In the genomic region with DNA sequence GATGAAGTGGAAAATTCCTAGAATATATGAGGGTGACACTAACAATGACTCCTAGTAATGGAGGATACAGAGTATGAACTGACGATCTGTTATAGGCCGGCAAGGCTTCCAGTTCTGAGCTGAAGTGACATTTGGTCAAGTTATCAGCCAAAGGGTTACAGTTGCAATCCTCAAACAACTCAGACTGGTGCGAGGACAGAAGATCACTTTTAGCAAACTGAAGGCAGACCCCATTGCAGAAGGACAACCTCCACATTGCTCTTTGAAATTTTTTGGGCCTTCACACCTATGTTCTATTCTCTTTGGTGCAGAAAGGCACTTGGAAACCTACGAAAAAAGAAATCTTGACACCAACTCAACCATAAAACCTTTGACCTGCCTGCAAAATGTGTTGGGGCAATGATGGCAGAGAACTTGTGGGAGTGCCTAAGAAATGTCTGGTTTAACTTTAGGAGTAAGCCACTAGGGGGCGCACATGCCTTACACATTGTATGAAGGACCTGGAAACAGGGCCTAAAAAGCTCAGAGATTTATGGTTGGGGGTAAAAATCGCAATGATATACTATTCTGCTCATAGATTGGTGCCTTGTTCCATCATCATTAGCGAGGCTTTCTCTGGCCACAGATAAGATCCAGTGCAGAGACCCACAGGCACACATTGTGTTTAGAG, we compare ENCODE assay signal across 9 mouse cellular contexts.
A peak's percentile ranks its signal among the peaks of the same experiment; 100 is the strongest.
DNase-seq lines count a peak whose midpoint lies in the region; ATAC-seq lines count a peak whose summit lies in the region.
"Had no signal": no experiment of that assay in that cellular context is flagged by ENCODE, and none has a peak within 500 bp of the region (broad histone marks: within the 10 kb centered on the region; RNA-seq: fewer than 3 reads in every experiment).

No protein-coding gene starts in this region.

- no peak overlapping the region for H3K4me3 ChIP-seq in limb, embryonic 11.5 days (ENCODE audit: low read depth, low read length)
- H3K4me3 ChIP-seq: megakaryocyte, embryonic 14.5 days had no signal

- H3K4me1 ChIP-seq in limb, embryonic 11.5 days (ENCODE audit: control insufficient read depth, insufficient read depth, low read length) = no peaks in the 10 kb centered on the region
- H3K4me1 ChIP-seq: megakaryocyte, embryonic 14.5 days had no signal

- ATAC-seq in limb, embryonic 11.5 days (ENCODE audit: insufficient number of reproducible peaks, low FRiP score, low TSS enrichment, low read depth) = peak; percentile 81; the same call in 1 of the 2 replicates

- no peak overlapping the region for H3K27ac ChIP-seq in limb, embryonic 11.5 days (replicated peaks; ENCODE audit: low read depth, low read length)

- DNase-seq in ovary, postnatal 10 days (ENCODE audit: low spot score) = peak; percentile 35
- no peak for DNase-seq in ovary, adult 18-20 months (ENCODE audit: low spot score)
- peak; percentile 5 for DNase-seq in adrenal gland, adult 8-10 months
- DNase-seq in embryo, embryonic 11.5 days (ENCODE audit: low read depth, low spot score) = peak; percentile 58
- DNase-seq in hindlimb bud, embryonic 11.5 days (ENCODE audit: extremely low spot score, low read depth, low spot score) = peak; percentile 54
- DNase-seq in limb, embryonic 11.5 days (ENCODE audit: low spot score) = peak; percentile 84
- DNase-seq in right cerebral cortex, adult 18-20 months = peak; percentile 52
- no peak for DNase-seq in T-cell, adult 2 months (ENCODE audit: low spot score)

- 49% methylated on average over 7 of the region's 7 CpGs for WGBS in limb, embryonic 11.5 days

- no peaks in the 10 kb centered on the region for H3K9me3 ChIP-seq in limb, embryonic 11.5 days (ENCODE audit: control insufficient read depth, low read length)
- H3K9me3 ChIP-seq: megakaryocyte, embryonic 14.5 days had no signal

- no peaks in the 10 kb centered on the region for H3K27me3 ChIP-seq in limb, embryonic 11.5 days (ENCODE audit: control insufficient read depth, insufficient read depth, low read length)
- H3K27me3 ChIP-seq: megakaryocyte, embryonic 14.5 days had no signal

- H3K4me2 ChIP-seq in limb, embryonic 11.5 days (ENCODE audit: low read depth, severe bottlenecking) = no peak overlapping the region

- no peaks in the 10 kb centered on the region for H3K36me3 ChIP-seq in limb, embryonic 11.5 days (ENCODE audit: control insufficient read depth, insufficient read depth, low read length)

- H3K9ac ChIP-seq in limb, embryonic 11.5 days (ENCODE audit: low read length) = no peak overlapping the region

Comparison
In these comparisons a context has a peak if more than half of its experiments do, and no peak if none do; other contexts are left out.
1. DNase-seq: peak in ovary, postnatal 10 days (single experiment), adrenal gland, adult 8-10 months (single experiment), embryo, embryonic 11.5 days (single experiment), hindlimb bud, embryonic 11.5 days (single experiment), limb, embryonic 11.5 days (single experiment) and right cerebral cortex, adult 18-20 months (single experiment); none in ovary, adult 18-20 months (single experiment) and T-cell, adult 2 months (single experiment).